Mouse (Mus musculus): ENCODE data around the gene Cfap43.
A peak's percentile ranks its signal among the peaks of the same experiment; 100 is the strongest.
"Not testable (repeated sequence)": the region's sequence is repeated elsewhere in the genome, so short reads cannot be mapped to it uniquely, and the experiment has no call there.

Gene Cfap43

DNA sequence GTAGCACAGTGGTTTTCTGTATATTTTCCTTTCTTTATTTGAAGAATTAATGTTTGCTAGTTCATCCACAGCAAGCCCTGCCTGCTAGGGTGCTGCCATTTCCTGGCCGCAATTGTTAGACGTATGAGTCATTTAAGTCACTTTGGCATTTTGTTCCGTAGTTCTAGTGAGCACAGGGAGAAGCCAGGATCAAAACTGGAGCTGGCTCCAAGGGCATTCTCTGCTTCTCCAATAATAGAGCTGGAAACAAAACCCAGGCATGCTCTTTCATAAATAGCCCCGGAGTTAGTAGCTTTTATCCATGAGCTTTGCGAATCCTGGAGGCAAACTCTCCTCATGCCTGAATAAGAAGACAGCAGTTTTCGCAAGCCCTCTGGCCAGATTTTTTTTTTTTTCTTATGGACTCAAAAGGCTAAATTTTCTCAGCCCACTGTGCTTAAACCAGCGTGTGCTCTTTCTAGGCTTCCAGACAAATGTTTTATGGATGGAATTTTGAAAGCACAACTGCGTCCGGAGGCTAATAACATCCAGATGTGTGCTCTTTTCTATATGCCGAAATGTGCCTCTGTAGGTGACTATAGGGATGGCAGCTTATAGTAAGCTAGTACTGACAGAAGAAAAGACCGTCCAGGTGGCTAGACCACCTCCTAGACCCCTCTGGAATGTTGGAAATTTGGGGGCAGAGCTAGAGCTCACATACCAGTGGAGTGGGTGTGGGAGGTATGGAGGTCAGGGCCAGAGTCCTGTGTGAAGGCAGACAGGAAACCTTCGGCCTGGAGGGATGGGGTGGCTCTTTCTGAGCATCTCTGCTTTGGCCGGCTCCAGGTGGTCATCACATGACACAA is 64.9 kb downstream of the Cfap43 start:
- DNase-seq (ENCODE audit: low read depth, low spot score), result peak; percentile 68

- no peak for DNase-seq (ENCODE audit: low read depth, low spot score)
These were observed 66.0 kb downstream of the Cfap43 start for GRCm38 (mm10) chr19:47853053-47853452.

DNA sequence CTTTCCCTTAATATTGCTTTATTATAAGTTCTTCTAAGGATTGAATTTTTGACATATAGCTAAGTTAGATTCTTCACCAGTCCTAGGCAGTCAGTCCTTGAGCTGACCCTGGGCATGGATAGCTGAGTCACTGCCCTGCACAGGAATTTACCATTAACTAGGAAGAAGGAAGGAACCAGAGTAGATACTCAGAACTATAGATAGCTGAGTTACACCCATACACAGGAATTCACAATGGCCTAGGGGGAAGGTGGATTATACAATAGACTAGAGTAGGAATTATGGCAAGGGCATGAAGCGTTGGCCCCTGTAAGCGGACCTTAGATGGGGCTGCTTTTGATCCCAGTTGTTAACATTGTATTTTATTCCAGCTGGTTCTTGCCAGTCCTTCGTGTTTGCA is 67.0 kb downstream of the Cfap43 start:
- peak; percentile 52 for DNase-seq (ENCODE audit: low read depth, low spot score)

DNA sequence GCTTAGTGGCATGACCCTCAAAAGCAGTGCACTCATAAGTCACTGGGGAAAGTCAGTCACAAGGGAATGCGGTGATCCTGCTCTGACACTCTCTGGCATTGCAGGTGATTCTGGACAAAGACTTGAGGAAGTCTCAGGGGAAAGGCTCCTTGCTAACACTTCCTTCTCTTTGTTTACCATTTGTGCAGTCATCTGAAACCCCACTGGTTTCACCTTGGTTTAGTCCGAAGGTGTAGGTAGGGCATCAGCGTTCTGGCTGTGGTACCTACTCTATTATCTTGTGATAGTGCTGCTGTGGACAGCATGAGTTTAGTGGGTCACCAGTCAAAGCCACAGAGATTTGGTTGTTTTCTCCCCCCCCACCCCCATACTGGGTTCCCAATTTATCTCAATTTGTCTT is 69.4 kb downstream of the Cfap43 start:
- no peak for DNase-seq (ENCODE audit: low read depth, low spot score)

GRCm38 (mm10) chr19:47841234-47841633 is 77.9 kb downstream of the Cfap43 start:
- not testable (repeated sequence) for DNase-seq (ENCODE audit: low read depth, low spot score)

GRCm38 (mm10) chr19:47837527-47837901 is 81.6 kb downstream of the Cfap43 start:
- DNase-seq (ENCODE audit: low read depth, low spot score), result no peak

DNA sequence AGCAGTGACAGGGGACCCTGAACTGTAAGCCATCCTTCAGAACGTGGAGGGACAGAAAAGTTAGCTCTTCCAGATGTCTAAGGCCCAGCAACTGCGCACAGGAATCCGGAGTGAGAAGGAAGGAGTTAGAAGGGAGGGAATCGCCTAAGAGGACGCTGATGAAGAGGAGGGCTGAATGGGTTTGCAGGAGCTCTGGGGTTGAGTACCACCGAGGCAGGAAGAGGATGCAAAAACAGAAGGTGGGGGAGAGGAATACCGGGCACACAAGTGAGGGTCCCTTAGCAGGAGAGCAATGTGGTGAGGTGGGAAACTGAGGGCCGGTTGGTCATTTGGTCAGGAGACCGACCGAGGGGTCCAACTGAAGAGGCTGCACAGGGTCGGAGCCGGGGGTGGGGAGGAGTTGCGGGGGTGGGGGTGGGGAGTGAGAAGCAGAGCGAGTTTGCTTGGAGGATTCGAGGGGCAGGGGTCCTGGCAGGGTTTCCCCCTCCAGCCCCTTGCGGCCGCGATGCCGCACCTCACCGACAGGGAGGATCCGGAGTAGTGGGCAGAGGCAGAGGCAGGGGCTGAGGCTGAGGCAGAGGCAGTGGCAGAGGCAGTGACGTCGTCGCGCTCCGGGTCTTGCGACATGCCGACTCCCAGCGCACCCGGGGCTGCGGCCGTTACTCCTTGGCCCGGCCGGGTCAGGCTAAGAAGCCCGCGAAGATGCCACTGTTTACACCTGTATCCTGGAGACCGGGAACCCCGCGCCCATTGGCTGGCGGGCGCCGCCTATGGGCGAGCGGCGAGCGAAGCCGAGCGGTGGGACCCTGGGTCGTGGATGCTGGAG is 82.2 kb downstream of the Cfap43 start:
- peak; percentile 87 for DNase-seq (ENCODE audit: low read depth, low spot score)

DNA sequence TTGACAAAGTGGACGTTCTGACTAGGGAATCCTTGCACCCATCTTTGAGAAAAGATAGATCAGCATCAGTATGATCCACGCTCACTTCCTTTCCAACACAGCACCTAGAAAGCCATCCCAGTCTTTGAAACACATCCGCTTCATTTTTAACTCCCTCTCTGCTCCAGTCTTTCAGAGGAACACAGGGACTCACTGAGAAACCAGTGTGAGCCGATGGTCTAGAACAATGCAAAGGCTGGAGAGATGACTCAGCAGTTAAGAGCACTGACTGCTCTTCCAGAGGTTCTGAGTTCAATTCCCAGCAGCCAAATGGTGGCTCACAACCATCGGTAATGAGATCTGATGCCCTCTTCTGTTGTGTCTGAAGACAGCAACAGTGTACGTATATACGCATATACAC is 83.3 kb downstream of the Cfap43 start:
- DNase-seq (ENCODE audit: low read depth, low spot score), result peak; percentile 27

GRCm38 (mm10) chr19:47834614-47835013 is 84.5 kb downstream of the Cfap43 start:
- DNase-seq (ENCODE audit: low read depth, low spot score), result no peak

GRCm38 (mm10) chr19:47832316-47832715 is 86.8 kb downstream of the Cfap43 start:
- DNase-seq (ENCODE audit: low read depth, low spot score), result peak; percentile 45

DNA sequence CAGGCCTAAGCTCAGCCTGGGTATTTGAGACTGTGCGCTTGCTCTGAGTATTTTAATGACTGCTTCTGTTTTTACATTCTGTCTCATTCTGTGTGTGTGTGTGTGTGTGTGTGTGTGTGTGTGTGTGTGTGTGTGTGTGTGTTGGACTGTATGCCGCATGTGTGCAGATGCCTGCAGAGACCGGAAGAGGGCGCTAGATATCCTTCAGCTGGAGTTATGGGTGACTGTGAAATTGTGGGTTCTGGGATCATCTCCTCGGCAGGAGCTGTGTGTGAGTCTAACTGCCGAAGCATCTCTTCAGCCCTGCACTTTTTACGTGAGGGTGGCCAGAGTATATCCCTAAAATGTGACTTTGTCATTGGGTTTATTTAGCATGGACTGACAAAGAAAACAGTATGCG is 88.0 kb downstream of the Cfap43 start:
- peak; percentile 67 for DNase-seq (ENCODE audit: low read depth, low spot score)

DNA sequence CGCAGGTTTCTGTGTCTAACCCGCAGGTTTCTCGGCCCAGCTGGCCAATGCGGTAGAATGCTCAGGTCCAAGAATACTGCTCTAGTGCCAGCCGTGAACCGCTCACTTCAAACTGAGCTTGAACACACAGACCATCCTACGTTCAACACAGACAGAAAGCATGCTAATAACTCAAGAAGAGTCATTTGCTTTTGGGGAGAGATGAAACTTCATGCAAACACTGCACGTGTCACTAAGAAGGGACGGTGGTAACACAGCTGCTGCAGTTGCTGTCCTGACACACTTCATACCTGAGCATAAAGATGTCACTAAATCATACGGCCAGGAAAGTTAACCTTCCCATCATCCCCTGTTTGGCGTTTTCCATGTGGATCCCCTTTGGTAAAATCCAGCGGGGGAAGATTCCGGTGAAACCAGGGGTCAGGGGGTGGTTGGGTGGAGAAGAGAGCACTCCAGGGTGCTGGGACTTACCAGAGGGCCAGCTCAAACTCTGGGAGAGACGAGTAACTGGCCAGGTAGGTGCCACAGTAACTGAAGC is 89.1 kb downstream of the Cfap43 start:
- DNase-seq (ENCODE audit: low read depth, low spot score), result no peak

- DNase-seq (ENCODE audit: low read depth, low spot score), result no peak
These were observed 95.1 kb downstream of the Cfap43 start for GRCm38 (mm10) chr19:47824026-47824425.

GRCm38 (mm10) chr19:47822143-47822796 is 96.8 kb downstream of the Cfap43 start:
- peak; percentile 71 for DNase-seq (ENCODE audit: low read depth, low spot score)

- peak; percentile 17 for DNase-seq (ENCODE audit: low read depth, low spot score)
These were observed 97.6 kb downstream of the Cfap43 start for GRCm38 (mm10) chr19:47821494-47821872.

DNA sequence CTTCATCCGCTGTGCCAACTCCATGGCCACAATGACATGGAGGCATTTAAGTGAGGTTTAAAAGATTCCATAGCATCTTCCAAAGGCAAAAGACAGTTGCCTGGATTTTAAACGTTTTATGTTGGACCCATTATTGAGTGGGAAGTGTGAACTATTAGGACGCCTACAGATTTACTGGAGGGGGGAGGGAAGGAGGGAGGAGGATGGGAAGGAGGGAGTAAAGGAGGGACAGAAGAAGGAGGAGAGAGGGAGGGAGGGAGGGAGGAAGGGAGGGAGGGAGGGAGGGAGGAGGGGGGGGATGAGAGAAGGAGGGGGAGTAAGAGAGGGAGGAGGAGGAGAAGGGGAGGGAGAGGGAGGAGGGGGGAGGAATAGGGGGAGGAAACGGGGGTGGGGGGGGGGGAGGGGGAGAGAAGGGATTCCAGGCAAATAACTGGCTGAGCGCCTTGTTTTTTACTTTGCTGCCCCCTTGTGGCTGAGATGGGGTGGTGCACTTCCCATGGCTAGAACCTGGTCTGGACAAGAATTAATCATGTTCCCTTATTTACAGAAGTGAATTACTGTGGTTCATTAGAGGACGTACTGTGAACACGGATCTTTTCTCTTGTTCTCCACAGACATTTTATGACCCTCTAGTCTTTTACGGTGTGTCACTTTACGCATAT is 98.1 kb downstream of the Cfap43 start:
- peak; percentile 81 for DNase-seq (ENCODE audit: low read depth, low spot score)

GRCm38 (mm10) chr19:47817692-47818091 is 101.4 kb downstream of the Cfap43 start:
- no peak for DNase-seq (ENCODE audit: low read depth, low spot score)

DNA sequence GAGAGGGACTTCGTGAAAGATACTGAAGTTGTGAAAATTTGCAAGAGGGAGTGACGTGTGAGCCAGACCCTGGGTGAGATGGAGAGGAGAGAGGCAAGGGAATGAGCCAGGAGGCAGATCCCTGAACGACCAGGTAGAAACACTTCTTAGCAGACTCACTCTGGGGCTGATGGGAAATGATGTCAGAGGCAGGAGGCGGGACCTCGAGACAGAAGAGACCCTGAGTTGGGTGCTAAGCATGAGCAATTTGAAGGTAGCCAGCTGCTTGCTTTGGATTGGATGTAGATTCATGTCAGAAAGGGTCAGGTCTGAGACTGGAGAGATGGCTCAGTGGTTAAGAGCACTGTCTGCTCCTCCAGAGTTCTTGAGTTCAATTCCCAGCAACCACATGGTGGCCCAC is 104.4 kb downstream of the Cfap43 start:
- DNase-seq (ENCODE audit: low read depth, low spot score), result peak; percentile 51

GRCm38 (mm10) chr19:47812091-47812490 is 107.0 kb downstream of the Cfap43 start:
- peak; percentile 65 for DNase-seq (ENCODE audit: low read depth, low spot score)

DNA sequence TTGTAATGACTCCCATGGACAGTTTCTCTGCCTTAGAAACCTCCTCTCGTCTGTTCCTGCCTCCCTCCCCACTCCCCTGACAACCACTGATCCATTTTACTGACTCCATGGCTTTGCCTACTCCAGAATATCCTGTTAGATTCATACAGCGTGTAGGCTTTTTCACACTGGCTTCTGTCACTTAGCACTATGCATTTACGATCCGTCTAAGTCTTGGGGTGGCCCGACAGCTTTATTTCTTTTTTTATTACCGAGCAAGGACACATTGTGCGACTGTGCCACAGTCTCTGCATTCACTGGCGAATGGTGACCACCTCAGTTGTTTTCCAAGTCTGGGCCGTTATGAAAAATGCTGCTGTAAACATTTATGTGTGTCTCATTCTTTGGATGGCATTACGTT is 120.5 kb downstream of the Cfap43 start:
- no peak for DNase-seq (ENCODE audit: low read depth, low spot score)

DNA sequence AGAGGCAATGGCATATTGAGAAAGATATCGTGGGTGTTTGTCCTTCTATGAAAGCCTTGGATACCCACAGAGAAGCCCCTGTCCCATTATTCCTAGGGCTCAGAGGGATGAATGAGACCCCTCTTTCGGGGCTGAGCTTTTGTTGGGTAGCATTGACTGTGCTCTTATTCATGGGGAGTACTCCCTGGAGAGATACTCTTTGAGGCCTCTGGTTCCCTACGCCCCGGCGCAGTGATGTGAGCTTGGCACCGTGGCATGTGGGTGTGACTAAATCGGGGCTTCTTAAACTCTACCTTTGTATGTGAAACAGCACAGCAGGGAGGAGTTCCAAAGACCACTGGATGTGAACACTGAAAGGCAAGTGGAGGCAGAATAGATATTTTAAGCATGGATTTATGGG is 122.4 kb downstream of the Cfap43 start:
- no peak for DNase-seq (ENCODE audit: low read depth, low spot score)
